Mouse (Mus musculus): Measurements from ENCODE around the gene Mfsd6l. TPM values are rescaled to one million over a fixed set of nuclear protein-coding genes. Genes with fewer than 3 reads are reported as not detected.

Gene Mfsd6l
- total and polyA plus RNA-seq, 3 experiments: 0.04 TPM; not detected in 2

GRCm38 (mm10) chr11:68586721-68587120, 30.7 kb downstream of the Mfsd6l start, which contains the start of gene Ccdc42:
Gene Ccdc42 (plus strand): TSS chr11:68587021.
- H3K27me3 ChIP-seq (ENCODE audit: control insufficient read depth in 1 of 2, insufficient read depth in 2 of 2, low read length in 2 of 2): peaks cover 17 to 22% of the 10 kb centered on the region in 2 experiments

GRCm38 (mm10) chr11:68589055-68589809, 33.2 kb downstream of the Mfsd6l start:
- H3K27me3 ChIP-seq (ENCODE audit: control insufficient read depth in 1 of 2, insufficient read depth in 2 of 2, low read length in 2 of 2): peaks cover 8 to 9% of the 10 kb centered on the region in 2 experiments; a peak in 3 of 4 replicates

More at GRCm38 (mm10) chr11:68586721-68587120, 30.7 kb downstream of the Mfsd6l start, which contains the start of gene Ccdc42:
- H3K9ac ChIP-seq (ENCODE audit: control insufficient read depth, low read depth, low read length, poor library complexity, severe bottlenecking): no peak within 1 kb of the TSS
- no peaks in the 10 kb centered on the region for H3K4me1 ChIP-seq (ENCODE audit: control insufficient read depth in 1 of 2, insufficient read depth in 2 of 2, low read length in 2 of 2)
- H3K9me3 ChIP-seq (replicated peaks; ENCODE audit: insufficient read depth, low read length): no peaks in the 10 kb centered on the region
- H3K79me2 ChIP-seq (ENCODE audit: control insufficient read depth, insufficient read depth, low read length, poor library complexity): no peaks in the 10 kb centered on the region
- no peak for DNase-seq (ENCODE audit: low read depth, low spot score)
- no peak within 1 kb of the TSS for H3K27ac ChIP-seq (ENCODE audit: control insufficient read depth, low read depth, low read length)
- no peaks in the 10 kb centered on the region for H3K36me3 ChIP-seq (ENCODE audit: control insufficient read depth in 1 of 2, insufficient read depth in 2 of 2, low read length in 2 of 2)
- H3K4me3 ChIP-seq (ENCODE audit: control insufficient read depth in 1 of 2, insufficient read depth in 1 of 2, low read depth in 2 of 2, low read length in 2 of 2): no peak within 1 kb of the TSS
- TF ChIP-seq HCFC1 (IDR thresholded peaks at IDR 0.05; ENCODE audit: low read depth, low read length): no peak
- no peak for TF ChIP-seq USF2 (IDR thresholded peaks at IDR 0.05; ENCODE audit: borderline replicate concordance in 1 of 2, insufficient read depth in 1 of 2, low read depth in 1 of 2, low read length in 2 of 2)
- no peak for TF ChIP-seq ETS1 (IDR thresholded peaks at IDR 0.05; ENCODE audit: low read depth, low read length)
- TF ChIP-seq ZKSCAN1 (IDR thresholded peaks at IDR 0.05; ENCODE audit: low read depth, low read length): no peak
- no peak for TF ChIP-seq POLR2A (IDR thresholded peaks at IDR 0.05; ENCODE audit: control insufficient read depth in 1 of 2, insufficient read depth in 1 of 2, low read depth in 1 of 2, low read length in 2 of 2, poor library complexity in 1 of 2)

DNA sequence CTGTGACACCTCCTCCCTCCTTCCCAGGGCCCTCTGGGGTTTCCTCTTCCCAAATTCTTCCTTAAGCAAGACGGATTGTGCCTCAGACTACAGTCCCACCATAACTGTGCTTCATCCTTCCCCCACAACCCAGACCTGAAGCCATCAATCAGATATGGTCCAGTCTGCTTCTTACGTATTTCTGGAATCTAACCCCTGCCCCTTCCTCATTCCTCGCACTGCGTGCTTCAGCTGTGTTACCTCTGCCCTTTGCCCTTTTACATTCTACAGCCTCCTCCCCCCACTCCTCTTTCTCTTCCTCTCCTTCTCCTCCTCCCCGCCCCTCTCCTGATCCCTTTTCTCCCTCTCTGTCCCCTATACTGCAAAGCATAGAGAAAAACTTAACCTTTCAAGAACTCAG, 35.7 kb downstream of the Mfsd6l start:
- Histone ChIP-seq H3K9me3 (replicated peaks; ENCODE audit: insufficient read depth, low read length) (no peaks in the 10 kb centered on the region), H3K4me1 (ENCODE audit: control insufficient read depth in 1 of 2, insufficient read depth in 2 of 2, low read length in 2 of 2) (no peaks in the 10 kb centered on the region), H3K9ac (ENCODE audit: control insufficient read depth, low read depth, low read length, poor library complexity, severe bottlenecking) (no peak overlapping the region), H3K27ac (ENCODE audit: control insufficient read depth, low read depth, low read length) (no peak overlapping the region), H3K4me3 (ENCODE audit: control insufficient read depth in 1 of 2, insufficient read depth in 1 of 2, low read depth in 2 of 2, low read length in 2 of 2) (no peak overlapping the region), H3K36me3 (ENCODE audit: control insufficient read depth in 1 of 2, insufficient read depth in 2 of 2, low read length in 2 of 2) (no peaks in the 10 kb centered on the region), H3K79me2 (ENCODE audit: control insufficient read depth, insufficient read depth, low read length, poor library complexity) (no peaks in the 10 kb centered on the region), H3K27me3 (ENCODE audit: control insufficient read depth in 1 of 2, insufficient read depth in 2 of 2, low read length in 2 of 2) (peaks cover 2 to 5% of the 10 kb centered on the region in 2 experiments; a peak in 2 of 4 replicates)
- TF ChIP-seq ELF1 (IDR thresholded peaks at IDR 0.05; ENCODE audit: low read depth, low read length) (no peak), CHD2 (IDR thresholded peaks at IDR 0.05; ENCODE audit: low read length) (no peak), MYC (IDR thresholded peaks at IDR 0.05; ENCODE audit: low read depth, low read length) (no peak), MAX (IDR thresholded peaks at IDR 0.05; ENCODE audit: low read length) (no peak), E2F4 (IDR thresholded peaks at IDR 0.05; ENCODE audit: borderline replicate concordance, low read depth, low read length) (no peak), HCFC1 (IDR thresholded peaks at IDR 0.05; ENCODE audit: low read depth, low read length) (no peak), EP300 (IDR thresholded peaks at IDR 0.05; ENCODE audit: low read depth in 1 of 2, low read length in 2 of 2) (no peak)
- DNase-seq (ENCODE audit: low read depth, low spot score): no peak

More at GRCm38 (mm10) chr11:68589055-68589809, 33.2 kb downstream of the Mfsd6l start:
- Histone ChIP-seq H3K79me2 (ENCODE audit: control insufficient read depth, insufficient read depth, low read length, poor library complexity) (no peaks in the 10 kb centered on the region), H3K9me3 (replicated peaks; ENCODE audit: insufficient read depth, low read length) (no peaks in the 10 kb centered on the region), H3K4me1 (ENCODE audit: control insufficient read depth in 1 of 2, insufficient read depth in 2 of 2, low read length in 2 of 2) (no peaks in the 10 kb centered on the region), H3K36me3 (ENCODE audit: control insufficient read depth in 1 of 2, insufficient read depth in 2 of 2, low read length in 2 of 2) (no peaks in the 10 kb centered on the region), H3K9ac (ENCODE audit: control insufficient read depth, low read depth, low read length, poor library complexity, severe bottlenecking) (no peak overlapping the region), H3K27ac (ENCODE audit: control insufficient read depth, low read depth, low read length) (no peak overlapping the region), H3K4me3 (ENCODE audit: control insufficient read depth in 1 of 2, insufficient read depth in 1 of 2, low read depth in 2 of 2, low read length in 2 of 2) (no peak overlapping the region)
- no peak for TF ChIP-seq MYC (IDR thresholded peaks at IDR 0.05; ENCODE audit: low read depth, low read length)
- TF ChIP-seq RAD21 (IDR thresholded peaks at IDR 0.05; ENCODE audit: low read depth, low read length): peak; percentile 59
- TF ChIP-seq CTCF (IDR thresholded peaks at IDR 0.05 in 2 of 3, conservative IDR thresholded peaks at IDR 0.05 in 1 of 3; ENCODE audit: control insufficient read depth in 1 of 3, insufficient read depth in 1 of 3, low read depth in 2 of 3, low read length in 3 of 3, poor library complexity in 1 of 3, severe bottlenecking in 1 of 3): peak; percentile 85 to 96 (median 88)
- no peak for TF ChIP-seq ZKSCAN1 (IDR thresholded peaks at IDR 0.05; ENCODE audit: low read depth, low read length)
- TF ChIP-seq UBTF (IDR thresholded peaks at IDR 0.05; ENCODE audit: borderline replicate concordance, insufficient read depth, low read depth, low read length): no peak
- TF ChIP-seq SMC3 (IDR thresholded peaks at IDR 0.05; ENCODE audit: low read depth, low read length): peak; percentile 86
- TF ChIP-seq MYB (IDR thresholded peaks at IDR 0.05; ENCODE audit: low read depth, low read length): no peak
- no peak for TF ChIP-seq JUND (IDR thresholded peaks at IDR 0.05; ENCODE audit: low read depth, low read length)
- TF ChIP-seq ZC3H11A (IDR thresholded peaks at IDR 0.05; ENCODE audit: low read depth, low read length): peak; percentile 54
- DNase-seq (ENCODE audit: low read depth, low spot score): peak; percentile 87

Measured in MEL (cell line).